ENCODE assay signal across 8 mouse cellular contexts in the genomic region with DNA sequence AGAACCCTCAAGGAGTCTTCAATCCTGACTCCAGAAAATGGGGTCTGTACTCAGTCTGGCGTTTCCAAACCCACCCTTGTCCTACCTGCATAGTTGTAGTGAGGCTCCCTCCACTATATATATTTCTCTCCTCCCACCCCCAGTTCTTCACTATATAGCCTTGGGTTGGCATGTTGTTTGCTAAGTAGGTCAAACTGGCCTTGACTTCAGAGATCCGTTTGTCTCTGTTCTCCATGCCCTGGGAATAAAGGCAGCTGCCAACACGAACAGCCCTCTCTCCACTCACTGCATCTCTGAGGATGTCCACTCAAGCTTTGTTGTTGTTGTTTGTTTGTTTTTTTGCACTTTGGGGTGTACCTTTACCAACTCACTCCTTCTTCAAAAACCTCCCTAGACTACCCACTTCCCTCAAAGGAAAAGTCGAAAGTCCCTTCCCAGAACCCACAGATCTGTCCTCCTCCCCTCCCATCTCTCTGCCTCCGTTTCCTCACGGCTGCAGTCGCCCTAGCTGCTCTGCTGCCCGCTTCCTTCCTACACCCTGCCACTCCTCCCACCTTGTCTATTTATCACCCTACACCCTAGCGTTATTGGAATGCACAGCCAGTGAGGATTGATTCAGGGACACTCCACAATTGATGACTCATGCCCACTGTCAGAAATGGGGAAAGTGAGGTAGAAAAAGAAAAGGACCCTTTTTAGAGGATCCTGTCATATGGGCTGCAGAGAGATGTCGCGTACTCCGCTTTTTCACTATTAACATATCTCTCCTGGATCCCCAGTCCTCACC. TPM values are rescaled to one million over a fixed set of nuclear protein-coding genes. Genes with fewer than 3 reads are reported as not detected.
DNase-seq lines count a peak whose midpoint lies in the region; ATAC-seq and TF ChIP-seq lines count a peak whose summit lies in the region.

No protein-coding gene starts in this region.

- peak overlapping the region; percentile 53 for H3K4me3 ChIP-seq in C2C12 (ENCODE audit: insufficient read depth, poor library complexity, severe bottlenecking)
- peak overlapping the region; percentile 76 for H3K4me3 ChIP-seq in forebrain, embryonic 10.5 days
- peak overlapping the region; percentile 60 for H3K4me3 ChIP-seq in stomach, embryonic 16.5 days (replicated peaks; ENCODE audit: low read length)

- H3K27ac ChIP-seq in forebrain, embryonic 10.5 days, result peak overlapping the region; percentile 82
- peak overlapping the region; percentile 79 for H3K27ac ChIP-seq in stomach, embryonic 16.5 days (ENCODE audit: low read length)

- H3K9ac ChIP-seq in stomach, embryonic 16.5 days (ENCODE audit: low read length), result peak overlapping the region; percentile 74

- H3K79me3 ChIP-seq in C2C12 (ENCODE audit: low read depth), result peaks cover 7% of the 10 kb centered on the region

- no peaks in the 10 kb centered on the region for H3K9me3 ChIP-seq in forebrain, embryonic 10.5 days
- no peaks in the 10 kb centered on the region for H3K9me3 ChIP-seq in stomach, embryonic 16.5 days (replicated peaks; ENCODE audit: control insufficient read depth, low read length)

- no peak for ATAC-seq in stomach, embryonic 16.5 days (ENCODE audit: insufficient read depth, low FRiP score)

- 19% methylated on average over 12 of the region's 12 CpGs for WGBS in forebrain, embryonic 10.5 days
- 9% methylated on average over 12 of the region's 12 CpGs for WGBS in stomach, embryonic 16.5 days

- intact Hi-C loops in left cerebral cortex, postnatal 14 days (cut with DNase I), result no loop called here

- peaks cover 7% of the 10 kb centered on the region for H3K36me3 ChIP-seq in C2C12 (ENCODE audit: control insufficient read depth, insufficient read depth)
- peaks cover 40% of the 10 kb centered on the region for H3K36me3 ChIP-seq in forebrain, embryonic 10.5 days (replicated peaks)
- peaks cover 8% of the 10 kb centered on the region; the same call in 1 of the 2 replicates for H3K36me3 ChIP-seq in stomach, embryonic 16.5 days (ENCODE audit: control insufficient read depth, insufficient read depth, low read length)

- H3ac ChIP-seq in C2C12 (ENCODE audit: control insufficient read depth, insufficient read length, low read depth), result peak overlapping the region; percentile 87

- no peaks in the 10 kb centered on the region for H3K27me3 ChIP-seq in C2C12 (ENCODE audit: control insufficient read depth, insufficient read depth, insufficient read length)
- H3K27me3 ChIP-seq in forebrain, embryonic 10.5 days (ENCODE audit: poor library complexity, severe bottlenecking), result peaks cover 7% of the 10 kb centered on the region; the same call in 1 of the 2 replicates
- H3K27me3 ChIP-seq in stomach, embryonic 16.5 days (ENCODE audit: control insufficient read depth, insufficient read depth, low read length), result no peaks in the 10 kb centered on the region

- peaks cover 33% of the 10 kb centered on the region for H3K4me1 ChIP-seq in forebrain, embryonic 10.5 days
- peaks cover 15% of the 10 kb centered on the region for H3K4me1 ChIP-seq in stomach, embryonic 16.5 days (ENCODE audit: control insufficient read depth, insufficient read depth, low read length)

- no peak for TF ChIP-seq CTCF in C2C12 (IDR thresholded peaks at IDR 0.05; ENCODE audit: control insufficient read depth, insufficient read depth, insufficient read length)

- H3K4me2 ChIP-seq in stomach, embryonic 16.5 days (ENCODE audit: low read depth, low read length), result peak overlapping the region; percentile 97

- H3K79me2 ChIP-seq in C2C12 (ENCODE audit: control insufficient read depth, insufficient read depth), result peaks cover 44% of the 10 kb centered on the region

- peak; percentile 2 for DNase-seq in embryo, embryonic 10.5 days (ENCODE audit: low spot score)
- DNase-seq in embryo, embryonic 9.5 days (ENCODE audit: extremely low spot score), result no peak
- DNase-seq in forebrain, embryonic 10.5 days (ENCODE audit: extremely low spot score, low spot score), result no peak
- peak; percentile 56 for DNase-seq in liver
- DNase-seq in left cerebral cortex, postnatal 14 days (ENCODE audit: low spot score in 2 of 2), result no peak
- no peak for DNase-seq in retina, postnatal 1 day

TF ChIP-seq in C2C12, 6 proteins besides CTCF, POLR2A, EP300 and RAD21:
- TF ChIP-seq FOSL1 (IDR thresholded peaks at IDR 0.05; ENCODE audit: insufficient read depth, low read length, poor library complexity, severe bottlenecking) (no peak), MAX (IDR thresholded peaks at IDR 0.05) (no peak), USF1 (IDR thresholded peaks at IDR 0.05; ENCODE audit: low read depth) (no peak), MYOG (IDR thresholded peaks at IDR 0.05; ENCODE audit: control insufficient read depth, extremely low read depth, insufficient read length) (no peak), MYOD1 (IDR thresholded peaks at IDR 0.05; ENCODE audit: control insufficient read depth, insufficient read length, low read depth) (no peak), CEBPB (IDR thresholded peaks at IDR 0.05; ENCODE audit: low read depth) (no peak)
TF ChIP-seq in C2C12: peak in this region for 0.

RNA-seq across cellular contexts. Expression of a gene that starts 0.8 kb away (rescaled TPM):
- polyA plus RNA-seq in C2C12 (2012; fragmentation: generic; extraction: Trizol), result 38.4 TPM
- polyA plus RNA-seq in forebrain, embryonic 10.5 days (2016; fragmentation: Nextera tagmentation; extraction: Ambion mirVana), result 40.7 and 44.2 TPM in 2 replicates
- 53.8 and 58.5 TPM in 2 replicates for polyA plus RNA-seq in stomach, embryonic 16.5 days (2015; fragmentation: Nextera tagmentation; extraction: Ambion mirVana)
- 10 to 100 TPM; 37.5 to 39.0 TPM for total RNA-seq in left cerebral cortex, postnatal 14 days (2021)

RNA-seq across cellular contexts. Expression of a gene that starts 4.3 kb away (rescaled TPM):
- 63.6 TPM for polyA plus RNA-seq in C2C12 (2012; fragmentation: generic; extraction: Trizol)
- 96.1 and 96.7 TPM in 2 replicates for polyA plus RNA-seq in forebrain, embryonic 10.5 days (2016; fragmentation: Nextera tagmentation; extraction: Ambion mirVana)
- 73.4 and 80.7 TPM in 2 replicates for polyA plus RNA-seq in stomach, embryonic 16.5 days (2015; fragmentation: Nextera tagmentation; extraction: Ambion mirVana)
- total RNA-seq in left cerebral cortex, postnatal 14 days (2021), result 10 to 100 TPM; 60.2 to 61.4 TPM

RNA-seq across cellular contexts. Expression of a gene that starts 4.3 kb away (rescaled TPM):
- 0.73 TPM for polyA plus RNA-seq in C2C12 (2012; fragmentation: generic; extraction: Trizol)
- polyA plus RNA-seq in forebrain, embryonic 10.5 days (2016; fragmentation: Nextera tagmentation; extraction: Ambion mirVana), result 16.1 and 16.3 TPM in 2 replicates
- polyA plus RNA-seq in stomach, embryonic 16.5 days (2015; fragmentation: Nextera tagmentation; extraction: Ambion mirVana), result 12.6 and 14.6 TPM in 2 replicates
- total RNA-seq in left cerebral cortex, postnatal 14 days (2021), result 1 to 10 TPM; 3.8 to 4.6 TPM

RNA-seq across cellular contexts. Expression of a gene that starts 4.6 kb away (rescaled TPM):
- polyA plus RNA-seq in C2C12 (2012; fragmentation: generic; extraction: Trizol), result 173 TPM
- 124 and 126 TPM in 2 replicates for polyA plus RNA-seq in forebrain, embryonic 10.5 days (2016; fragmentation: Nextera tagmentation; extraction: Ambion mirVana)
- polyA plus RNA-seq in stomach, embryonic 16.5 days (2015; fragmentation: Nextera tagmentation; extraction: Ambion mirVana), result 137 and 156 TPM in 2 replicates
- total RNA-seq in left cerebral cortex, postnatal 14 days (2021), result 10 to 100 TPM; 81.0 to 81.3 TPM

RNA-seq across cellular contexts. Expression of a gene that starts 6.4 kb away (rescaled TPM):
- polyA plus RNA-seq in C2C12 (2012; fragmentation: generic; extraction: Trizol), result 0.56 TPM
- 5.9 and 7.1 TPM in 2 replicates for polyA plus RNA-seq in forebrain, embryonic 10.5 days (2016; fragmentation: Nextera tagmentation; extraction: Ambion mirVana)
- polyA plus RNA-seq in stomach, embryonic 16.5 days (2015; fragmentation: Nextera tagmentation; extraction: Ambion mirVana), result 3.6 and 4.1 TPM in 2 replicates
- total RNA-seq in left cerebral cortex, postnatal 14 days (2021), result 1 to 10 TPM; 1.1 to 1.6 TPM

Comparison
In these comparisons a context has a peak if more than half of its experiments do, and no peak if none do; other contexts are left out.
1. DNase-seq: peak in embryo, embryonic 10.5 days (single experiment) and liver (single experiment); none in embryo, embryonic 9.5 days (single experiment), forebrain, embryonic 10.5 days (single experiment), left cerebral cortex, postnatal 14 days (0 of 2) and retina, postnatal 1 day (single experiment).
2. Peak in every context shown above with its lines, with median percentiles within 50 percentile points of each other: H3K4me3 ChIP-seq.